Mouse (Mus musculus): ENCODE measurements around the gene Gm2174.

Gene Gm2174

GRCm38 (mm10) chrX:56447524-56448015 is at the start of gene Gm2174:
Gm2174 (plus strand) TSS chrX:56447965.
- no peak for DNase-seq (ENCODE audit: low read depth, low spot score)

- DNase-seq (ENCODE audit: low read depth, low spot score): no peak
Observed at GRCm38 (mm10) chrX:56404646-56405045, 43.1 kb upstream of the Gm2174 start.

- no peak for DNase-seq (ENCODE audit: low read depth, low spot score)
Observed at GRCm38 (mm10) chrX:56405482-56405881, 42.3 kb upstream of the Gm2174 start.

DNA sequence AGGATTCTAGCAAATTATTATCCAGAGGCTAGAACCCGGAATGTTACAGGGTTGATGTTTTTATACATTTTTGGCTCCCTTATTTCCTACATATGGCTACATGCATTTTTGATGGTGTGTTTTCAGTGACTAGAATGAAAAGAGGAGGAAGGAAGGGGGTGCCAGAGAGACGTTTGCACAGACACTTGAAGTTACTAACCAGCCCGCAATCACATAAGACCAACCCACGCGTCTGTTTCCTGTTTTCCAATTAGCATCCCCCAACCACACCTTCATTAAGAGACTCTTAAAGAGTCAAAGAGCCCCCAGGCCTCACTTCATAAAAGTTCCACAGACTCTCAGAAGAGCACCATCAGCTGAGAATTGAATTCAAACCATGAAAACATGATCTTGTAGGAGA is 41.6 kb upstream of the Gm2174 start:
- no peak for DNase-seq (ENCODE audit: low read depth, low spot score)

- DNase-seq (ENCODE audit: low read depth, low spot score): no peak
Observed at GRCm38 (mm10) chrX:56416277-56416676, 31.5 kb upstream of the Gm2174 start.

DNA sequence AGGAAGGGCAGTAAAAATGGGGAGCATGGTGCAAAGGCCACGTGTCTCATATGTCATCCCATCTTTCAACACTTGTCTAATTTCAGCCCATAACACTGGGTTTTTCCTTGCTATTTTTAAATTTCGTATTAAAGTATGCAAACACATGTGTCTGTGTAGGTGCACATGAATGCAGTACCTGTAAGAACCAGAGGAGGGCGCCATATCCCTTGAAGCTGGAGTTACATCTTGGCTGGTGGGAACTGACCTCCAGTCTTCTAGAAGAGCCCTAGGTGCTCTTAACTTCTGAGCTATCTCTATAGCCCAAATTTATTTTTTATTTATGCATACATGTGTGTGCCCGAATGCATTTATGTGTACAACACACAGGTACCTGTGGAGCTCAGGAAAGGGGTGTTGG is 30.2 kb upstream of the Gm2174 start:
- no peak for DNase-seq (ENCODE audit: low read depth, low spot score)

DNA sequence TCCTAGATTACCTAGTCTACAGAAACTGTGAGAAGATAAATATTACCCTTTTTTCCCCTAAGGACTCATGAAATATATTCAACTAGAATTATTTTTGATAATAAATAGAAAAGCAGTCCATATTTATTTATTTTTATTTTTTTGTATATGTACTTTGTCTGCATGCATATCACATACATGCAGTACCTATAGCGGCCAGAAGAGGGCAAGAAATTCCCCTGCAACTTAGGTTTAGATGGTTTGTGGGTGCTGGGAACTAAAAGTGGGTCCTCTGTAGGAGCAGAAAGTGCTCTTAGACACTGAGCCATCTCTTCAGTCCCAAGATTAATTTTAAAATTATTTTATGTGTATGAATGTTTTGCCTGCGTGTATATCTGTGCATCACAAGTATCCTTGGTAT is 17.2 kb upstream of the Gm2174 start:
- DNase-seq (ENCODE audit: low read depth, low spot score): no peak

GRCm38 (mm10) chrX:56435758-56436283 is 11.9 kb upstream of the Gm2174 start:
- DNase-seq (ENCODE audit: low read depth, low spot score): no peak

- DNase-seq (ENCODE audit: low read depth, low spot score): no peak
Observed at GRCm38 (mm10) chrX:56446487-56447428, 1.0 kb upstream of the Gm2174 start.

DNA sequence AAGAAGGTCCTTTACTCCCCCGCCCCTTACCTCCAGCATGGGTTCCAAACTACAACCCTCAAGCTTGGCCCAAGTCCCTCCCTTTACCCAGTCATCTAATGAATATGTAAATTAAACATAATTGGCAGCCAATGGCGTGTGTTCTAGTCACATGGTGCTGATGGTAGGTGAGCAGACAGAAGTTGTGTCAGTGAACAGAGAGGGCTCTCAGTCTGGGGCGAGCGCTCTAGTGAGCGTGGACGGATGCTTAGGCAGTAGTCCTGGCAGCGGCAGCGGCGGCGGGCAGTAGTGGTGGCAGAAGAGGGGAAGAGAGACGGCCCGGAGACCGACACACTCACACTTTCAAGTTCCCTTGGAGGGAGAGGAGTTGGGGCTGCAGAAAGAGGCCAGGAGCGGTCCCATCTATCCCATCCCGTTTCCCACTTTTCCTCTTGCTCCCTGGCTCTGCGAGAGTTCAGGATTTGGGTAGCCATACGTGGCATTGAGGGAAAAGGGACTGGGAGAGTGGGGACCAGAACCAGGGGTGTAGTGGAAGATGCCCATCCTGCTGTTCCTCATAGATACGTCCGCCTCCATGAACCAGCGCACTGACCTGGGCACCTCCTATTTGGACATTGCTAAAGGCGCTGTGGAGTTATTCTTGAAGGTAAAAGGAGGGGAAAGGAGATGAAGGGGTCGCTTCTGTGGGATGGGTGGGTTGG is 7.1 kb downstream of the Gm2174 start, which contains the start of gene Ints6l:
TSS of gene Ints6l (plus strand) at position 187 of the 701 bp plus-strand sequence.
- peak; percentile 36 for DNase-seq (ENCODE audit: low read depth, low spot score)

GRCm38 (mm10) chrX:56455372-56456246 is 7.8 kb downstream of the Gm2174 start:
- peak; percentile 69 for DNase-seq (ENCODE audit: low read depth, low spot score)

- DNase-seq (ENCODE audit: low read depth, low spot score): peak; percentile 0
Observed at GRCm38 (mm10) chrX:56456379-56456778, 8.6 kb downstream of the Gm2174 start.

- no peak for DNase-seq (ENCODE audit: low read depth, low spot score)
Observed at GRCm38 (mm10) chrX:56462020-56462933, 14.5 kb downstream of the Gm2174 start.

GRCm38 (mm10) chrX:56464906-56465305 is 17.1 kb downstream of the Gm2174 start:
- DNase-seq (ENCODE audit: low read depth, low spot score): no peak

GRCm38 (mm10) chrX:56467688-56468087 is 19.9 kb downstream of the Gm2174 start:
- DNase-seq (ENCODE audit: low read depth, low spot score): no peak

GRCm38 (mm10) chrX:56468422-56468821 is 20.7 kb downstream of the Gm2174 start:
- DNase-seq (ENCODE audit: low read depth, low spot score): no peak

DNA sequence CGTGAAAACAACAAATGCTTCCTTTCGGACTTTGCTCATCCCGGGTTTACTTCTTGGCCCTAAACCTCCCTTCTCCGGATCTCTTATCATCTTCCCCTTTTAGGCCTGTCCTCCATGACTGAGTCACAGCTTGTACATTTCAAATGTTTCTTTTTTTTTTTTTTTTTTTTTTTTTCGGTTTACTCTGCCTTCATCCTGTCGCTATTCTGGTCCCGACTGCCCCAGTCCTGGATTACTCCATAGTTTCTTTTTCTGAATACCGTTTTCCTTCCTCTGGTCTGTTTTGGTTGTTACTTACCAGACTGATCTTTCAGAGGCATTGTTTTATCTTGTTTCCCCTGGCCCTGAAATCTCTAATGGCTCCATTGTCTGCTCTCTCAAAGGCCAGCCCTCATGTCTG is 26.3 kb downstream of the Gm2174 start:
- no peak for DNase-seq (ENCODE audit: low read depth, low spot score)

- no peak for DNase-seq (ENCODE audit: low read depth, low spot score)
Observed at GRCm38 (mm10) chrX:56477553-56477952, 29.8 kb downstream of the Gm2174 start.

DNA sequence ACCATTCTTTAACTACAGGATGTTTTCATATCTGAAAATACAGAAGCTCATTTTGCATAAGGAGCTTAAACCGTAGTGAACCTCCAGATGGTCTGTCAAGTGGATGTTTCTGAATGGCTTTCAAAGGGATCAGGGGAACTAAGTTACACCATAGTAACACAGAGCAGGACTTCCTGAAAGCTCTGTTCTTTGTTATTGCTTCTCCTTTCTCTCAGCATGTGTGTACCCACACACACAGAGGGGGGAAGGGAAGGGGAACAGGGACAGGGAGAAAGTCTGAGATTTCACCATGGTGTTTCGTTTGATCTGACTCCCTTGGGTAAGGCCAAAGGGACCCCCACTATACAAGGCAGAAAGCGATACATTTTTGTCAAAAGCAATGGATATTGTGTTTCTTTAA is 34.1 kb downstream of the Gm2174 start:
- no peak for DNase-seq (ENCODE audit: low read depth, low spot score)

DNA sequence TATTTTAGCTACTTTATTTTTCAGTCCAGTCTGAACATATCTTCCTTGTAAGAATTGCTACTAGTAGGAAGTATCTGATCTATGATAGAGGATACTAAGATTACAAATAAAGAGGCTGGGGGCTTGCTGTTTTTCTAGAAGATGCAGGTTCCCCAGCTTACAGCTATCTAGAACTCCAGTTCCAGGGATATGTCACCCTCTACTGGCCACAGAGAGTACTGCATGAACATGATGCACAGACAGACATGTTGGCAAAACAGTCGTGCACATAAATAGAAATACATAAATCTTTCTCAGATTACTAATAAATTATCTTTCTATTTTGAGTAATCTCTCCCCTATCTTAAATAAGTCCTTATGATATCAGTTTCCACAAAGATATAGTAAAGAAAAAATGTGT is 42.0 kb downstream of the Gm2174 start:
- DNase-seq (ENCODE audit: low read depth, low spot score): peak; percentile 54
